Mouse (Mus musculus): ENCODE data around the gene Cnksr2.

- TF ChIP-seq CTCF (IDR thresholded peaks at IDR 0.05; ENCODE audit: low read depth) (no peak), EP300 (optimal IDR thresholded peaks at IDR 0.05) (no peak)
Observed at GRCm38 (mm10) chrX:157945121-157945520, 98.0 kb downstream of the Cnksr2 start.

All from stomach, postnatal 0 days (tissue).